ENCODE assay signal across 8 mouse cellular contexts in genomic region chr3:27689149-27689865, GRCm38 (mm10). TPM values are rescaled to one million over a fixed set of nuclear protein-coding genes. Genes with fewer than 3 reads are reported as not detected.
A peak's percentile ranks its signal among the peaks of the same experiment; 100 is the strongest.
DNase-seq lines count a peak whose midpoint lies in the region; ATAC-seq and TF ChIP-seq lines count a peak whose summit lies in the region.

No protein-coding gene starts in this region.

- no peaks in the 10 kb centered on the region for H3K9me3 ChIP-seq in midbrain, postnatal 0 days (ENCODE audit: low read length)
- no peaks in the 10 kb centered on the region for H3K9me3 ChIP-seq in midbrain, embryonic 13.5 days
- H3K9me3 ChIP-seq in heart, embryonic 13.5 days, result no peaks in the 10 kb centered on the region
- H3K9me3 ChIP-seq in liver, embryonic 12.5 days (replicated peaks), result no peaks in the 10 kb centered on the region
- H3K9me3 ChIP-seq in stomach, embryonic 16.5 days (replicated peaks; ENCODE audit: control insufficient read depth, low read length), result no peaks in the 10 kb centered on the region

- no peak overlapping the region for H3K9ac ChIP-seq in midbrain, postnatal 0 days (replicated peaks; ENCODE audit: low read length, poor library complexity, severe bottlenecking)
- no peak overlapping the region for H3K9ac ChIP-seq in midbrain, embryonic 13.5 days (replicated peaks)
- H3K9ac ChIP-seq in heart, embryonic 13.5 days, result 0 out of 2 replicates have a peak overlapping the region, but pooled peaks have one; percentile 19
- no peak overlapping the region for H3K9ac ChIP-seq in liver, embryonic 12.5 days
- H3K9ac ChIP-seq in stomach, embryonic 16.5 days (ENCODE audit: low read length), result 0 out of 2 replicates have a peak overlapping the region, but pooled peaks have one; percentile 27

- H3K4me1 ChIP-seq in midbrain, postnatal 0 days (ENCODE audit: insufficient read depth, low read length), result no peaks in the 10 kb centered on the region
- no peaks in the 10 kb centered on the region; the same call in 1 of the 2 replicates for H3K4me1 ChIP-seq in midbrain, embryonic 13.5 days (replicated peaks)
- H3K4me1 ChIP-seq in heart, embryonic 13.5 days, result peaks cover 92% of the 10 kb centered on the region
- peaks cover 51% of the 10 kb centered on the region for H3K4me1 ChIP-seq in liver, embryonic 12.5 days
- H3K4me1 ChIP-seq in stomach, embryonic 16.5 days (ENCODE audit: control insufficient read depth, insufficient read depth, low read length), result peaks cover 61% of the 10 kb centered on the region

- 76% methylated on average over 12 of the region's 12 CpGs for WGBS in midbrain, postnatal 0 days
- 91% methylated on average over 12 of the region's 12 CpGs for WGBS in midbrain, embryonic 13.5 days
- 71% methylated on average over 12 of the region's 12 CpGs for WGBS in heart, embryonic 13.5 days
- 54% methylated on average over 12 of the region's 12 CpGs for WGBS in liver, embryonic 12.5 days (ENCODE audit: insufficient replicate concordance)
- 56% methylated on average over 12 of the region's 12 CpGs for WGBS in stomach, embryonic 16.5 days

- ATAC-seq in midbrain, postnatal 0 days (ENCODE audit: low FRiP score), result no peak; the same call in 1 of the 2 replicates
- no peak for ATAC-seq in midbrain, embryonic 13.5 days
- no peak for ATAC-seq in heart, embryonic 13.5 days (ENCODE audit: extremely low read depth, insufficient number of reproducible peaks, low FRiP score, low TSS enrichment)
- ATAC-seq in liver, embryonic 12.5 days, result no peak
- peak; percentile 52; the same call in 1 of the 2 replicates for ATAC-seq in stomach, embryonic 16.5 days (ENCODE audit: insufficient read depth, low FRiP score)

- DNase-seq in midbrain, postnatal 0 days (ENCODE audit: low spot score), result peak; percentile 59
- peak; percentile 77 for DNase-seq in cerebellum, adult 11 months
- no peak for DNase-seq in frontal cortex, adult 2 months (ENCODE audit: extremely low spot score in 1 of 2, low spot score in 1 of 2)
- DNase-seq in urinary bladder, postnatal 36 days (ENCODE audit: low spot score in 2 of 2), result no peak

- H3K4me2 ChIP-seq in midbrain, postnatal 0 days (ENCODE audit: low read depth, low read length, poor library complexity, severe bottlenecking), result no peak overlapping the region
- no peak overlapping the region for H3K4me2 ChIP-seq in midbrain, embryonic 13.5 days (replicated peaks)
- H3K4me2 ChIP-seq in heart, embryonic 13.5 days, result peak overlapping the region; percentile 53; the same call in 1 of the 2 replicates
- peak overlapping the region; percentile 34 for H3K4me2 ChIP-seq in liver, embryonic 12.5 days
- H3K4me2 ChIP-seq in stomach, embryonic 16.5 days (ENCODE audit: low read depth, low read length), result peak overlapping the region; percentile 12; the same call in 1 of the 2 replicates

- no peak for TF ChIP-seq CTCF in midbrain, postnatal 0 days (IDR thresholded peaks at IDR 0.05)

- no peak overlapping the region for H3K27ac ChIP-seq in midbrain, postnatal 0 days (ENCODE audit: low read depth, low read length)
- H3K27ac ChIP-seq in midbrain, embryonic 13.5 days, result no peak overlapping the region
- H3K27ac ChIP-seq in heart, embryonic 13.5 days (replicated peaks), result peak overlapping the region; percentile 91
- H3K27ac ChIP-seq in liver, embryonic 12.5 days, result peak overlapping the region; percentile 81
- peak overlapping the region; percentile 71 for H3K27ac ChIP-seq in stomach, embryonic 16.5 days (ENCODE audit: low read length)

- H3K27me3 ChIP-seq in midbrain, postnatal 0 days (ENCODE audit: insufficient read depth, low read length), result no peaks in the 10 kb centered on the region
- no peaks in the 10 kb centered on the region for H3K27me3 ChIP-seq in midbrain, embryonic 13.5 days
- H3K27me3 ChIP-seq in heart, embryonic 13.5 days (replicated peaks), result no peaks in the 10 kb centered on the region
- H3K27me3 ChIP-seq in liver, embryonic 12.5 days (replicated peaks), result no peaks in the 10 kb centered on the region
- no peaks in the 10 kb centered on the region for H3K27me3 ChIP-seq in stomach, embryonic 16.5 days (ENCODE audit: control insufficient read depth, insufficient read depth, low read length)

- no peaks in the 10 kb centered on the region for H3K36me3 ChIP-seq in midbrain, postnatal 0 days (ENCODE audit: insufficient read depth, low read length)
- no peaks in the 10 kb centered on the region for H3K36me3 ChIP-seq in midbrain, embryonic 13.5 days
- peaks cover 11% of the 10 kb centered on the region for H3K36me3 ChIP-seq in heart, embryonic 13.5 days
- H3K36me3 ChIP-seq in liver, embryonic 12.5 days, result no peaks in the 10 kb centered on the region
- H3K36me3 ChIP-seq in stomach, embryonic 16.5 days (ENCODE audit: control insufficient read depth, insufficient read depth, low read length), result no peaks in the 10 kb centered on the region

- H3K4me3 ChIP-seq in midbrain, postnatal 0 days (ENCODE audit: low read depth, low read length), result no peak overlapping the region
- H3K4me3 ChIP-seq in midbrain, embryonic 13.5 days (replicated peaks), result no peak overlapping the region
- no peak overlapping the region for H3K4me3 ChIP-seq in heart, embryonic 13.5 days
- H3K4me3 ChIP-seq in liver, embryonic 12.5 days, result no peak overlapping the region
- H3K4me3 ChIP-seq in stomach, embryonic 16.5 days (replicated peaks; ENCODE audit: low read length), result no peak overlapping the region

RNA-seq across cellular contexts. Expression of gene Fndc3b, which starts 21.8 kb away (rescaled TPM):
- 13.4 and 16.7 TPM in 2 replicates for total RNA-seq in midbrain, postnatal 0 days (2014; rRNA removed)
- 5.1 and 7.6 TPM in 2 replicates for polyA plus RNA-seq in midbrain, postnatal 0 days (2015; fragmentation: Nextera tagmentation; extraction: Ambion mirVana)
- polyA plus RNA-seq in midbrain, embryonic 13.5 days (2015; fragmentation: Nextera tagmentation; extraction: Ambion mirVana), result 7.1 and 10.0 TPM in 2 replicates
- polyA plus RNA-seq in heart, embryonic 13.5 days (2015; fragmentation: Nextera tagmentation; extraction: Ambion mirVana), result 22.3 and 24.0 TPM in 2 replicates
- polyA plus RNA-seq in liver, embryonic 12.5 days (2016; fragmentation: Nextera tagmentation; extraction: Ambion mirVana), result 9.4 and 9.7 TPM in 2 replicates
- 27.7 and 28.6 TPM in 2 replicates for polyA plus RNA-seq in stomach, embryonic 16.5 days (2015; fragmentation: Nextera tagmentation; extraction: Ambion mirVana)
- polyA plus RNA-seq in frontal cortex, adult 2 months (2012; rRNA removed), result 8.4 and 9.3 TPM in 2 replicates

Comparison
In these comparisons a context has a peak if more than half of its experiments do, and no peak if none do; other contexts are left out.
1. DNase-seq: peak in midbrain, postnatal 0 days (single experiment) and cerebellum, adult 11 months (single experiment); none in frontal cortex, adult 2 months (0 of 2) and urinary bladder, postnatal 36 days (0 of 2).
2. H3K27ac ChIP-seq: peak in heart, embryonic 13.5 days (single experiment), liver, embryonic 12.5 days (single experiment) and stomach, embryonic 16.5 days (single experiment); none in midbrain, postnatal 0 days (single experiment) and midbrain, embryonic 13.5 days (single experiment).
3. H3K4me2 ChIP-seq: peak in heart, embryonic 13.5 days (single experiment), liver, embryonic 12.5 days (single experiment) and stomach, embryonic 16.5 days (single experiment); none in midbrain, postnatal 0 days (single experiment) and midbrain, embryonic 13.5 days (single experiment).
4. H3K9ac ChIP-seq: peak in heart, embryonic 13.5 days (single experiment) and stomach, embryonic 16.5 days (single experiment); none in midbrain, postnatal 0 days (single experiment), midbrain, embryonic 13.5 days (single experiment) and liver, embryonic 12.5 days (single experiment).